Mouse (Mus musculus): Measurements from ENCODE around the gene Tpcn2. TPM values are rescaled to one million over a fixed set of nuclear protein-coding genes. Genes with fewer than 3 reads are reported as not detected.

Tpcn2 gene
- polyA plus RNA-seq, 1 experiment from 2014 or later: 18.6 TPM

DNA sequence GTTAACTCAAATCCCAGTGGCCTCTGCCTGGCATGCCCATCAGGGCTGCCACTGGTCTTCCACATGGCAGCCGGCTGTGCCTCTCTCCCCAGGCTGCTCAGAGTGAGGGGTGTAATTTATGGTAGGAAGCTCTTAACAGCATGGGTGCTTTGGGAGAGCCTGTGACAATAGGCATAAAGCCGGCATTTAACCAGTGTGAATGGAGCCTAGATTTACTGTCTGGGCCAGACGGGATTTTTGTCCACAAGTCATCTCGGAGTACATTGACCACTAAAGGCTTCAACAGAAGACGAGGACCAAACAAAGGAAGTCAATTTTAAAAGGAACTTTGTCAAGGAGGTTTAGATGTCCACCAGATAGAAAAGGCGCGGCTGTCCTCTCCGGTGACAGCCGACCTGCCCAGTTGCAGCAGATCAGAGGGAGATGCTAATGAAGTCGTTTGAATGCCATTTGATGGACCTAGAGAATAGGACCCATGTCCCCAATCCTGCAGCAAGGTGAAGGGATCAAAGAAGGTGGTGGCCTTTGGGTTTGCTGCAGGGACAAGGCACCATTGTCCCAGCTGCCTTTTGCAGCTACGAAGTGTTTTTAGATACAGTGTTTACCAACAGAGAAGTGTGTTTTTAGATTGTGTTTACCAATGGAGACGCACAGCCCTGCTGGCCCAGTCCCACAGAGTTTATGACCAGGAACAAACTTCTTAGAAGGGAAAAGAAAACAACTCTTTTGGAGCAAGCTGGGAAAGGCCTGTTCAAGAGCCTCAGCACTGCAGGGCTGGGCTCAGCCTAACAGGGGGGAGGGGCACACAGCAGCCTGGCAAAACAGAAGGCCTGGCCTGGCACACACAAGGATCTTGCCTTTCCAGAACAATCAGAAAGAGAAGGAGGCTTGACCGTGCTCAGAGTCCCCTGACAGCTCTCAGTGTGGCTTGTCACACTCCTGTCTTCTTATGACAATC lies 124.2 kb downstream of the Tpcn2 start:
- DNase-seq (ENCODE audit: low read depth, low spot score): no peak
- no peak for TF ChIP-seq CTCF (IDR thresholded peaks at IDR 0.05)
- ATAC-seq: no peak
- H3K27me3 ChIP-seq: no peaks in the 10 kb centered on the region
- POLR2A ChIA-PET: no interaction called here
- in situ Hi-C loops (cut with MboI; ENCODE audit: low pct_unique_long_range_greater_than_20kb): no loop called here
- CTCF ChIA-PET: no interaction called here

DNA sequence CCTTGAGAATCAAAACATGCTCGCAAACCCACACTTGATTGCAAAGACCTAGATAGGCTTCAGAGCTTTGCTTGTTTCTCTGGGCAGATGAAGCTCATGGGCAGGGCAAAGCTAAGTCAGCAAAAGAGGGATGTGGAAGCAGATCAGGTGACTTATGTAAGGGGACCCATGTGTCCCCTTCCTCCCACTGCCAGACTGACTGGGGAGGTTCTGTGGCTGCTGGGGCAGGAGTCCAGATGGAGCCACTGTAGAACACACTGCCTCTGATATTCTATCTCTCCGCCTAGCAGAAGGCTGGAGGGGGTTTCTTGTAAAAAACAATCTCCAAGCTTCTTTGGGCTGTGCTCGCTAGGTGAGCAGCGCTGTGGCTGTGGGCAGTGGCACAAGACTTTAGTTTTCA lies 128.1 kb downstream of the Tpcn2 start:
- ChIA-PET CTCF (no interaction called here), POLR2A (no interaction called here)
- no peak for ATAC-seq
- no peak for DNase-seq (ENCODE audit: low read depth, low spot score)
- TF ChIP-seq CTCF (IDR thresholded peaks at IDR 0.05): no peak
- no peaks in the 10 kb centered on the region for H3K27me3 ChIP-seq
- in situ Hi-C loops (cut with MboI; ENCODE audit: low pct_unique_long_range_greater_than_20kb): no loop called here

DNA sequence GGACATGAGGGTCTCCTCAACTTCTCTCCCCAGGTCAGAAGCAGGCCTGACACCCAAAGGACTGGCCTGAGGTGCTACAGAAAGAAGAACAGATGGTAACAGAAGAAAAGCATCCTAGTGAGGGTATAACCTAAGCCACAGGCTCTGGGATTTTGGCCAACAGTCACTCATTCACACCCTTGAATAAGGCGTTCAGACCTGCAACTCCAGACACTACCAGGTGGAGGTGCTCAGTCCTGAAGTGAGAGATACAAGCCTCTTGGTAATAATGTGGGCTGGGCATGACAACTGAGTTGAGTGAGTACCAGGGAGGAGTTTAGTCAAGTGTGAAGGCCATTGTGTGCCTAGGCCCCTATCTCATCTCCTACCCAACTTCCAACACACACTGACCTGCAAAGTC lies 129.7 kb downstream of the Tpcn2 start:
- ChIA-PET POLR2A (no interaction called here), CTCF (interaction anchor here (1.3 kb wide), 1 partner anchor 10 kb away, joined by 4 read pairs; no protein-coding TSS in a partner anchor)
- DNase-seq (ENCODE audit: low read depth, low spot score) (no peak), ATAC-seq (no peak)
- in situ Hi-C loops (cut with MboI; ENCODE audit: low pct_unique_long_range_greater_than_20kb): no loop called here
- H3K27me3 ChIP-seq: no peaks in the 10 kb centered on the region
- TF ChIP-seq CTCF (IDR thresholded peaks at IDR 0.05): no peak

DNA sequence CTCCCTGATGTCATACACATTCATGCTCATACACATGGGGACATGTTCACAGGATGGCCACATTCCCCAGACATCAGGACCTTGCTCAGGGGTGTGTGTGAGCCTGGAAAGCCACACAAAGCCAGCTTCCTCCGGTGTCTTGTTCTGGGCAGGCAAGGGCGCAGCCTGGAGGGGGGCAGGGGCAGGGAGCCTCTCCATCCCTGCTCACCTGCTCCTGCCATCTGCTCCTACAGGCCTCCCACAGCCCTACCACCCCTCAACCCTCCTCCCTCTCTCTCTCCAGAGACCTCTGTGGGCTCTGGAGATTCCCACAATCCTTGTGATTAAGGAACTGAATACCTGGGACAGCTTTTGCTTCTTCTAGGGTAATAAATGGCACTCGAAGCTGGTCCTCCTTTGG lies 132.0 kb downstream of the Tpcn2 start:
- ATAC-seq (no peak), DNase-seq (ENCODE audit: low read depth, low spot score) (no peak)
- in situ Hi-C loops (cut with MboI; ENCODE audit: low pct_unique_long_range_greater_than_20kb): no loop called here
- ChIA-PET POLR2A (no interaction called here), CTCF (interaction anchor here (1.0 kb wide), 1 partner anchor 36 kb away, joined by 3 read pairs; no protein-coding TSS in a partner anchor)
- no peaks in the 10 kb centered on the region for H3K27me3 ChIP-seq
- TF ChIP-seq CTCF (IDR thresholded peaks at IDR 0.05): no peak

DNA sequence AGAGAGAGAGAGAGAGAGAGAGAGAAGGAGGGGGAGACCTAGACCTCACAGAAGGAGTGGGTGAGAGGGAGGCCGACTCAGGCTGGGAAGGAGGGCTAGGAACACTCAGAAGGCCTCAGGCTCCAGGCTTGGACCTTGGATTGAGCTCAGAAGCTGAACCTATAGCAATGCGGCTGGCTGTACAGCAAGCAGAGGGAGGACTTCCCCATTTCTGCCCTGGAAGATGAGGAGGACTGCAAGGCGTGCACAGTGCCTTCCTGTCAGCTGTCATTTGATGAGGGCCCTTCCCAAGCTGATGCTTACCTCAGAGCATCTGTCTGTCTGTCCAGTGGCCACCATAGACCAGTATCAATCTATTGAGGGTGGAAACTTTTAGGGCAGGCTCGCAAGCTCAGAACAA lies 134.9 kb downstream of the Tpcn2 start:
- DNase-seq (ENCODE audit: low read depth, low spot score) (no peak), ATAC-seq (no peak)
- no peaks in the 10 kb centered on the region for H3K27me3 ChIP-seq
- ChIA-PET CTCF (interaction anchor here (1.4 kb wide), 1 partner anchor 19 kb away, joined by 4 read pairs; no protein-coding TSS in a partner anchor), POLR2A (interaction anchor here (1.0 kb wide), 1 partner anchor 38 kb away, joined by 5 read pairs; no protein-coding TSS in a partner anchor)
- in situ Hi-C loops (cut with MboI; ENCODE audit: low pct_unique_long_range_greater_than_20kb): loop anchor here (10.0 kb wide), 1 partner anchor 214 kb away; the partner anchor contains the start of gene Ccnd1
- no peak for TF ChIP-seq CTCF (IDR thresholded peaks at IDR 0.05)

DNA sequence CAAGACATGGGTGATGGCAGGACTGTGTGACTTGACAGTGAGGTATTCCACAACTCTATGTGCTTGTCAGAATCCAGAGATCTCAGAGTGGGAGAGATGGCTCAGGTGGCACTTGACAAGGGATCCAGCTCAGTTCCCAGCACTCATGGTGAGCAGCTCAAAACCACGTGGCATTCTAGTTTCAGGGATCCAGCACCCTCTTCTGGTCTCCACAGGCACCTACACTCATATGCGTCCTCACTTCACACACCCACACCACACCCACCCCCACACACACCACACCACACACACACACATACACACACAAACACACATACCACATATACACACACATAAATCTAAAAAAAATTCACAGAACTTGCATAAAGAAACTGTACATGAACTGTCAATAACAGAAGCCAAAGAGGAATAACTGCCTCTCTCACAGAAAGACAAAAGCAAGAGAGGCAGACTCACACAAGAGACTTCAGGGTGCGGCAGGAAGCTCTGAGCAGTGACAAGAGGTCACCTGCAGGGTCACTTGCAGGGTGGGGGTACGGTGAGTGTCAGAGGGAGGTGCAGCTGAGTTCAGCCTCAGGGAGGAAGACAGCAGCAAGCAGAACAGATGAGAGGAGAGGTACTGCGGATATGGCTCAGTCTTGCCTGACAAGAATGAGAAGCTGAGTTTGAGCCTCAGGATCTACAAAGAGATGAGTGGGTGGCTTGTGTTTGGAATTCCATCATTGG lies 135.7 kb downstream of the Tpcn2 start:
- no peak for TF ChIP-seq CTCF (IDR thresholded peaks at IDR 0.05)
- ChIA-PET CTCF (interaction anchor here (1.4 kb wide), 1 partner anchor 20 kb away, joined by 4 read pairs; no protein-coding TSS in a partner anchor), POLR2A (interaction anchor here (1.0 kb wide), 1 partner anchor 37 kb away, joined by 5 read pairs; no protein-coding TSS in a partner anchor)
- ATAC-seq: no peak
- in situ Hi-C loops (cut with MboI; ENCODE audit: low pct_unique_long_range_greater_than_20kb): loop anchor here (10.0 kb wide), 1 partner anchor 213 kb away; the partner anchor contains the start of gene Ccnd1
- H3K27me3 ChIP-seq: no peaks in the 10 kb centered on the region
- no peak for DNase-seq (ENCODE audit: low read depth, low spot score)

DNA sequence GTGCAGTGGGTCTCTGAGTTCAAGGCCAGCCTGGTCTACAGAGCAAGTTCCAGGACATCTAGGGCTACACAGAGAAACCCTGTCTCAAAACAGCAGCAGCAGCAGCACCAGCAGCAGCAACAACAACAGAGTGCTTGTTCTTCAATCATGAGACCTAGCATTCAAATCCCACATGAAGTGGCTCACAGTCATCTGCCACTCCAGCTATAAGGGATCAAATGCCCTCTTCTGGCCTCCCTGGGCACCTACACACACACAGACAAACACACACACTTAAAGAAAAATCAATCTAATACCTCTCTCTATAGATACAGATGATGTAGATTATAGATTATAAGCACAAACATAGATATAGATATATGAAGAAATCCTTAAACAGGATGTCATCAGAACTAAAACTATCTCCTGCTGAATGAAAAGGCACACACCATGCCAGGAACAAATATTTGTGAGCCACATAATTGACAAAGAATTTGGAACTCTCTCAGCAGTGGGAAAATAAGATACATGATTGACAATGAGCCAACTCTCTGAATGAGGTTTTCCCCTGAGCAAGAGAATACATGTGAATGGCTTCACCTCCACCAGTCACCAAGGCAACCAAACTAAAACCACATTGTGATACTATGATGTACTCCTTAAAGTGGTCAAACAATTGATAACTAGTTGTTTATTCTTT lies 137.4 kb downstream of the Tpcn2 start:
- no peak for TF ChIP-seq CTCF (IDR thresholded peaks at IDR 0.05)
- H3K27me3 ChIP-seq: no peaks in the 10 kb centered on the region
- no peak for ATAC-seq
- POLR2A ChIA-PET: no interaction called here
- CTCF ChIA-PET: no interaction called here
- in situ Hi-C loops (cut with MboI; ENCODE audit: low pct_unique_long_range_greater_than_20kb): loop anchor here (10.0 kb wide), 1 partner anchor 212 kb away; the partner anchor contains the start of gene Ccnd1
- DNase-seq (ENCODE audit: low read depth, low spot score): no peak

DNA sequence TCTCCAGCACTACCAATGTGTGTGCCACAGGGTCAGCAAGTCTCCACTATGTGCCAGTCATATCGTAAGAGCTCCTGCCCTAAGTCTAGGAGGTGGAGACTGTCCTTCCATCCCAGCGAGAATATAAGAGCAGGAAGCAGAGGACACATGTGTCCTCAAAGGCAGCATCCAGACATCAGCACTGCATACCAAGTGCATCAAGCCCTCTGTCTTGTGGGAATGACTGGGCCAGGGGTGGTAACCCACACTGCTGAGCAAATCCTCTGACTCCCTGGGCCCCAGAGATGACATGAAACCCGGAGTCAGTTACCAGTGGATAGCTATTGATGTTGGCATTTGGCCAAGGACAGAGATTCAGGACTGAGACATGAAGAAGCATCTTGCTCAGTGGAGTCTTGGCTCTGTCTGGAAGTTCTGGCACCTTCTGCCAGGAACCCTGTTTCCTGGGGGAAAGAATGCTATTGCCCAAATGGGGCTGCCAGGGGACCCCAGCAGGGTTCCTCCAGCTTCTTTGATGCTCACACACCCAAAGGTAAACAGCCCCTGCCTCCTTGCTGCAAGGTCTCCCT lies 140.2 kb downstream of the Tpcn2 start:
- in situ Hi-C loops (cut with MboI; ENCODE audit: low pct_unique_long_range_greater_than_20kb): loop anchor here (10.0 kb wide), 1 partner anchor 209 kb away; the partner anchor contains the start of gene Ccnd1
- POLR2A ChIA-PET: interaction anchor here (0.6 kb wide), 1 partner anchor 162 kb away, joined by 3 read pairs; no protein-coding TSS in a partner anchor
- TF ChIP-seq CTCF (IDR thresholded peaks at IDR 0.05): no peak
- H3K27me3 ChIP-seq: no peaks in the 10 kb centered on the region
- DNase-seq (ENCODE audit: low read depth, low spot score): no peak
- CTCF ChIA-PET: interaction anchor here (1.1 kb wide), 1 partner anchor 209 kb away, joined by 3 read pairs; no protein-coding TSS in a partner anchor
- peak; percentile 14 for ATAC-seq

DNA sequence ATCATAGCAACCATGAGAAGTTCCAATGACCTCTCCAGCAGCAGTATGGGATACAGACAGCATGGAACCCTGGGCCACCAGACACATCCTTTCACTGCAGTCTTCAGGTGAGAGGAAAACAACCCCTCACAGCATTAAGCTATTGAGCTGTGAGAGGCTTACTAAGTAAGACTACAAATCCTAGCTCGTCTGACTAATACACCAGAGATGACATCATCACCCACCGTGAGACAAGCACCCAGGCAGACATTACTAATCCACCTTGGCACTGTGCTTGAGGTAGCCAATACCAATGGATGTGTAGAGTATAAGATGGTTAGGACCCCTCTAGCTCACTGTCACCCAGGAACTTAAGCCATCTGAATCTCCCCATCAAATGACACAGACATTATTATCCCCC lies 143.2 kb downstream of the Tpcn2 start:
- no peak for TF ChIP-seq CTCF (IDR thresholded peaks at IDR 0.05)
- ChIA-PET POLR2A (no interaction called here), CTCF (interaction anchor here (0.6 to 1.2 kb wide), 2 partner anchors 26 to 36 kb away, joined by 3 read pairs; no protein-coding TSS in a partner anchor)
- no peaks in the 10 kb centered on the region for H3K27me3 ChIP-seq
- no peak for DNase-seq (ENCODE audit: low read depth, low spot score)
- ATAC-seq: no peak
- in situ Hi-C loops (cut with MboI; ENCODE audit: low pct_unique_long_range_greater_than_20kb): loop anchor here (10.0 kb wide), 1 partner anchor 206 kb away; the partner anchor contains the start of gene Ccnd1

DNA sequence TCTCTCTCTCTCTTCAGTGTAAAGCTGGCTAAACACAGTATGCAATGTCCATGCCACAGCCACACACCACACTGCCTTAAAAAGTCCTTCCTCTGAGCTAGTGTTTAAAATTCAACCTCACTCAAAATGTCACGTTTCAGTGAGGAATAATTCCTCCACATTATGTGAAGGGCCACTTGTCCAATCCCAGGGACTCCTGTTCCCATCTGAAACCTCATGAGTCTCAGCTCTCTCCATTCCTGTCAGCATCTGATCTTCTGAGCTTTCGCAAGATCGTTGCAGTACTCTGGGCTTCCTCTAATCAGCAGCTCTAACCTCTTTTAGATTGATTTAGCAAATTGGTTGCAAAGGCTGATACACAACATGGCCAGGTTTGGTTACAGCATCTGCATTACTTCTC lies 144.2 kb downstream of the Tpcn2 start:
- in situ Hi-C loops (cut with MboI; ENCODE audit: low pct_unique_long_range_greater_than_20kb): no loop called here
- POLR2A ChIA-PET: no interaction called here
- no peaks in the 10 kb centered on the region for H3K27me3 ChIP-seq
- DNase-seq (ENCODE audit: low read depth, low spot score): no peak
- CTCF ChIA-PET: no interaction called here
- no peak for TF ChIP-seq CTCF (IDR thresholded peaks at IDR 0.05)
- ATAC-seq: no peak
